Mouse (Mus musculus) stomach, postnatal 0 days (tissue): ENCODE results near the gene Birc6. TPM values are rescaled to one million over a fixed set of nuclear protein-coding genes. Genes with fewer than 3 reads are reported as not detected.

Experiments
- ATAC-seq: fragments of 200-750 bp; cut with Nextera tagmentation; 2 replicates; pipeline ENCODE4 v1.8.0; 2017; ENCODE audit not compliant: low FRiP score, low TSS enrichment
- DNase-seq: peaks from one replicate; pipeline ENCODE4 v3.0.0-alpha.2; 2016; ENCODE audit warnings: low spot score
- H3K27ac ChIP-seq: fragments of 300-500 bp; sonication (generic); replicated peaks from 2 replicates; pipeline ENCODE4 v1.5.1; 2014; ENCODE audit warnings: mild to moderate bottlenecking, control low read depth
- H3K27me3 ChIP-seq: fragments of 300-500 bp; sonication (generic); 2 replicates; pipeline ENCODE4 v1.6.1; 2014; ENCODE audit warnings: low read length; ENCODE audit not compliant: control insufficient read depth, insufficient read depth
- H3K36me3 ChIP-seq: fragments of 300-500 bp; sonication (generic); 2 replicates; pipeline ENCODE4 v1.6.1; 2014; ENCODE audit warnings: low read length, mixed read lengths; ENCODE audit not compliant: control insufficient read depth, insufficient read depth
- H3K4me1 ChIP-seq: fragments of 300-500 bp; sonication (generic); replicated peaks from 2 replicates; pipeline ENCODE4 v1.6.1; 2014; ENCODE audit warnings: antibody characterized with exemption; ENCODE audit not compliant: control insufficient read depth, insufficient read depth
- H3K4me2 ChIP-seq: fragments of 300-500 bp; sonication (generic); replicated peaks from 2 replicates; pipeline ENCODE4 v1.6.1; 2014; ENCODE audit warnings: low read depth, mild to moderate bottlenecking, control low read depth, moderate library complexity
- H3K4me3 ChIP-seq: fragments of 300-500 bp; sonication (generic); 2 replicates; pipeline ENCODE4 v1.5.1; 2014; ENCODE audit warnings: low read depth, low read length, control low read depth
- H3K9ac ChIP-seq: fragments of 300-500 bp; sonication (generic); 2 replicates; pipeline ENCODE4 v1.6.1; 2014; ENCODE audit warnings: mild to moderate bottlenecking, low read length, control low read depth, mixed read lengths
- H3K9me3 ChIP-seq: fragments of 300-500 bp; sonication (generic); 2 replicates; pipeline ENCODE4 v1.6.1; 2016; ENCODE audit warnings: low read length; ENCODE audit not compliant: control insufficient read depth
- CTCF ChIP-seq: IDR thresholded peaks from 2 replicates; pipeline ENCODE4 v1.5.1; 2016; ENCODE audit warnings: antibody characterized with exemption, low read depth, mild to moderate bottlenecking, moderate library complexity
- EP300 ChIP-seq: optimal IDR thresholded peaks from 2 replicates; pipeline ENCODE3; 2016; ENCODE audit warnings: antibody characterized with exemption
- WGBS: fragments of 180-500 bp; shearing (Covaris S2); extraction: QIAGEN DNeasy Blood & Tissue Kit; methylation state at CpG from one replicate; pipeline ENCODE4 v1.1.7; 2014; 5-methylcytosine and 5-hydroxymethylcytosine counted together
- polyA plus RNA-seq: library from polyadenylated mRNA; unstranded; fragments of >200 nt; fragmentation: Nextera tagmentation; extraction: Ambion mirVana; gene quantifications from 2 replicates; pipeline ENCODE4 v1.2.1, GENCODE M21; 2015

Birc6 gene
- polyA plus RNA-seq, 1 experiment from 2014 or later, result 56.4 TPM

GRCm38 (mm10) chr17:74526117-74526516 is 2.0 kb upstream of the Birc6 start:
- Histone ChIP-seq H3K4me2 (no peak overlapping the region), H3K9ac (no peak overlapping the region), H3K36me3 (no peaks in the 10 kb centered on the region), H3K9me3 (no peaks in the 10 kb centered on the region), H3K4me1 (peaks cover 4% of the 10 kb centered on the region; the same call in 1 of the 2 replicates), H3K27ac (no peak overlapping the region), H3K4me3 (no peak overlapping the region), H3K27me3 (no peaks in the 10 kb centered on the region)
- 91% methylated on average over 2 of the region's 2 CpGs for WGBS
- ATAC-seq (no peak), DNase-seq (no peak)
- TF ChIP-seq EP300 (no peak), CTCF (no peak)

- 77% methylated on average over 9 of the region's 9 CpGs for WGBS
- no peak for DNase-seq
- H3K4me3 ChIP-seq, result peak overlapping the region; percentile 36; the same call in 1 of the 2 replicates
These were observed 1.1 kb upstream of the Birc6 start for GRCm38 (mm10) chr17:74526806-74527653.

DNA sequence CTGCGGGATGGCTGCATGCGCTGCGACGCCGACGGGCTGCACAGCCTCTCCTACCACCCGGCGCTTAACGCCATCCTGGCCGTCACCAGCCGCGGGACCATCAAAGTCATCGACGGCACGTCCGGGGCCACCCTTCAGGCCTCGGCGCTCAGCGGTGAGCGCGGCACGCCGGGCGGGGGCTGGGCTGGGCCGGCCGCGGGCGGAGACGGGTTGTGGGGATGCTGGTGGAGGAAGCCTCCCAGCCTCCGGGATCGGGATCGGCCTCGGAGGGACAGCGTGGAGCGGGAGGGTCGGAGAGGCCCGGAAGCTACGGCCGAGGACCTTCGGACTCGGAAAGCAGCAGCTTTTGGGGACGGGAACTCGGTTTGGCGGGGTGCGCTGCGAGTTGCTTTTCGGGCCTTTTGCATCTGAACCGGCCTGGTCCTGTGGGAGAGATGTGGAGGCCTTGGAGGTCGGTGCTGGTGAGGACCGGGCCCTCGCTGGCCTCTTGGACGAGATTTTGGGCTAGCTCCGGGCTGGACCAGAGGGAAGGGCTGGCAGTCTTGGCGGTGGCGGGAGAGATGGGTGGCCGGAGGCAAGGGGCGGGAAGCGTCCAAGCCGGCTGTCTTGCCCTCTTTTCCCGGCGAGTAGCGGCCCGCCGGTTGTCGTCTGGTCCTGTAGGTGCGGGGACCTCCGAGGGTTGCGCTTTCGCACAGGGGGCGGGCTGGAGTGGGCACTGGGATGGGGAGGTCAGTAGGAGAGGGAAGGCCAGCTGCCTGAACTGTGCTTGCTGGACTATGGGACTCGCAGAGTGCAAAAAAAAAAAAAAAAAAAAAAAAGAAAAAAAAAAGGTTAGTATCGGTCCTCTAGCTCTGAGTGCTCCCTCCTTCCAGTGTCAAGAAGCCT is 795 bp downstream of the Birc6 start:
- H3K9ac ChIP-seq, result peak overlapping the region; percentile 95
- H3K4me3 ChIP-seq, result peak overlapping the region; percentile 73
- no peaks in the 10 kb centered on the region for H3K36me3 ChIP-seq
- peak overlapping the region; percentile 99 for H3K27ac ChIP-seq
- H3K4me2 ChIP-seq, result peak overlapping the region; percentile 85
- under 1% methylated on average over 58 of the region's 72 CpGs for WGBS
- peaks cover 4% of the 10 kb centered on the region; the same call in 1 of the 2 replicates for H3K4me1 ChIP-seq
- no peak for TF ChIP-seq CTCF
- no peak for TF ChIP-seq EP300
- no peaks in the 10 kb centered on the region for H3K27me3 ChIP-seq
- DNase-seq, result peak; percentile 79
- ATAC-seq, result peak; percentile 64
- H3K9me3 ChIP-seq, result no peaks in the 10 kb centered on the region

More at GRCm38 (mm10) chr17:74526806-74527653, 1.1 kb upstream of the Birc6 start:
- no peaks in the 10 kb centered on the region for H3K27me3 ChIP-seq
- H3K9ac ChIP-seq, result peak overlapping the region; percentile 62; the same call in 1 of the 2 replicates
- no peaks in the 10 kb centered on the region for H3K9me3 ChIP-seq
- H3K27ac ChIP-seq, result peak overlapping the region; percentile 93
- TF ChIP-seq CTCF, result no peak
- no peak for TF ChIP-seq EP300
- no peaks in the 10 kb centered on the region for H3K36me3 ChIP-seq
- H3K4me2 ChIP-seq, result peak overlapping the region; percentile 54
- H3K4me1 ChIP-seq, result peaks cover 4% of the 10 kb centered on the region; the same call in 1 of the 2 replicates
- ATAC-seq, result no peak

DNA sequence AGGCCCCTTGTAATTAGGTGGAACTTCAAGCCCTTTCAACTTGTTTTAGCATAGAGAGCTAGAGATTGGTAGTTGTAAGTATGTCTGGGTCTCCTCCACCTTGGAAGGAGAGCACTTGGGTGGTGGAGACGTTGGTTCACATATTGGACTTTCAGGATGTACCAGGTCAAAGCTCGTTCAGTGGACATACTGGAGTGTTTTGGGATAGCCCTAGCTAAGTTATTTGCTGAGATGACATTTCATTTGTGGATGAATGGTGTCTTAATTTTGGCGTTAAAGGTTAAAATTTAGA is 1.4 kb downstream of the Birc6 start:
- no peaks in the 10 kb centered on the region for H3K36me3 ChIP-seq
- peaks cover 4% of the 10 kb centered on the region; the same call in 1 of the 2 replicates for H3K4me1 ChIP-seq
- no peaks in the 10 kb centered on the region for H3K27me3 ChIP-seq
- WGBS, result 7% methylated on average over 3 of the region's 3 CpGs
- peak overlapping the region; percentile 95 for H3K9ac ChIP-seq
- H3K4me2 ChIP-seq, result peak overlapping the region; percentile 85
- peak overlapping the region; percentile 73 for H3K4me3 ChIP-seq
- no peak for ATAC-seq
- H3K9me3 ChIP-seq, result no peaks in the 10 kb centered on the region
- H3K27ac ChIP-seq, result peak overlapping the region; percentile 99
- no peak for DNase-seq
- TF ChIP-seq EP300 (no peak), CTCF (no peak)

- Histone ChIP-seq H3K9ac (no peak overlapping the region), H3K36me3 (no peaks in the 10 kb centered on the region), H3K4me3 (no peak overlapping the region), H3K27ac (no peak overlapping the region), H3K9me3 (no peaks in the 10 kb centered on the region), H3K4me1 (peaks cover 2% of the 10 kb centered on the region; the same call in 1 of the 2 replicates), H3K27me3 (no peaks in the 10 kb centered on the region), H3K4me2 (no peak overlapping the region)
- WGBS, result 96% methylated on average over 4 of the region's 4 CpGs
- ATAC-seq, result no peak
- no peak for TF ChIP-seq EP300
- TF ChIP-seq CTCF, result no peak
- no peak for DNase-seq
These were observed 6.9 kb downstream of the Birc6 start for GRCm38 (mm10) chr17:74534971-74535370.
